In genomic region chr13:111271868-111272267, GRCm38 (mm10) we compare ENCODE assay signal across 39 mouse cellular contexts. TPM values are rescaled to one million over a fixed set of nuclear protein-coding genes. Genes with fewer than 3 reads are reported as not detected.
"Had no signal": no experiment of that assay in that cellular context is flagged by ENCODE, and none has a peak within 500 bp of the region (broad histone marks: within the 10 kb centered on the region; RNA-seq: fewer than 3 reads in every experiment).

No protein-coding gene starts in this region.

- H3K27ac ChIP-seq: heart, embryonic 13.5 days; hindbrain, embryonic 13.5 days; hindbrain, embryonic 15.5 days; hindbrain, postnatal 0 days; kidney, embryonic 15.5 days; kidney, postnatal 0 days; limb, embryonic 13.5 days; limb, embryonic 15.5 days; liver, embryonic 12.5 days; liver, embryonic 14.5 days had no signal

- DNase-seq: gastrocnemius, postnatal 14 days; gastrocnemius, postnatal 36 days; heart, adult 18-20 months; heart, postnatal 10 days; kidney, adult 11 months; kidney, adult 2 months; kidney, adult 9 months; kidney, postnatal 14 days; kidney, postnatal 36 days; layer of hippocampus, adult 9-11 months; layer of hippocampus, postnatal 36 days; left cerebral cortex, postnatal 4 days had no signal

- H3K4me2 ChIP-seq: heart, embryonic 11.5 days; heart, embryonic 13.5 days; hindbrain, embryonic 13.5 days; hindbrain, embryonic 15.5 days; kidney, embryonic 15.5 days; limb, embryonic 13.5 days; limb, embryonic 15.5 days; liver, embryonic 12.5 days had no signal

- H3K36me3 ChIP-seq: heart, embryonic 13.5 days; hindbrain, embryonic 13.5 days; hindbrain, embryonic 15.5 days; kidney, embryonic 15.5 days; limb, embryonic 13.5 days; limb, embryonic 15.5 days; liver, embryonic 12.5 days had no signal

- H3K27me3 ChIP-seq: heart, embryonic 13.5 days; hindbrain, embryonic 13.5 days; hindbrain, embryonic 15.5 days; kidney, embryonic 15.5 days; limb, embryonic 15.5 days; liver, embryonic 12.5 days had no signal

- H3K4me3 ChIP-seq: heart, embryonic 13.5 days; hindbrain, embryonic 13.5 days; hindbrain, embryonic 15.5 days; kidney, embryonic 15.5 days; limb, embryonic 13.5 days; limb, embryonic 15.5 days; liver, embryonic 12.5 days had no signal

- H3K9me3 ChIP-seq: heart, embryonic 13.5 days; hindbrain, embryonic 13.5 days; hindbrain, embryonic 15.5 days; kidney, embryonic 15.5 days; limb, embryonic 13.5 days; limb, embryonic 15.5 days; liver, embryonic 12.5 days had no signal

- H3K4me1 ChIP-seq: hindbrain, embryonic 13.5 days; hindbrain, embryonic 15.5 days; kidney, embryonic 15.5 days; limb, embryonic 15.5 days; liver, embryonic 12.5 days had no signal

- H3K9ac ChIP-seq: heart, embryonic 13.5 days; hindbrain, embryonic 13.5 days; hindbrain, embryonic 15.5 days; kidney, embryonic 15.5 days; limb, embryonic 13.5 days; limb, embryonic 15.5 days; liver, embryonic 12.5 days; liver, embryonic 14.5 days had no signal

- ATAC-seq: hindbrain, postnatal 0 days; intestine, embryonic 16.5 days; liver, embryonic 12.5 days had no signal

RNA-seq across cellular contexts. Expression of gene Actbl2, which starts 17.1 kb away (rescaled TPM):
- total RNA-seq: gastrocnemius, adult 18-20 months; gastrocnemius, adult 8-10 months; gastrocnemius, postnatal 14 days; gastrocnemius, postnatal 36 days; heart, adult 18-20 months; heart, postnatal 10 days; heart, postnatal 25 days; hematopoietic stem cell, adult 5-6 weeks; layer of hippocampus, adult 18-20 months; layer of hippocampus, postnatal 14 days; layer of hippocampus, postnatal 36 days; left cerebral cortex, adult 18-20 months; left cerebral cortex, postnatal 10 days; left cerebral cortex, postnatal 25 days; left cerebral cortex, postnatal 4 days; liver, adult 2 months had no signal
- polyA plus RNA-seq: heart, embryonic 11.5 days; heart, embryonic 13.5 days; heart, embryonic 16.5 days; hindbrain, embryonic 11.5 days; hindbrain, embryonic 13.5 days; hindbrain, embryonic 15.5 days; hindbrain, postnatal 0 days; intestine, embryonic 14.5 days; intestine, embryonic 16.5 days; kidney, adult 2 months; kidney, embryonic 15.5 days; kidney, postnatal 0 days; large intestine, adult 2 months; limb, embryonic 11.5 days; limb, embryonic 13.5 days; limb, embryonic 15.5 days; liver, adult 2 months; liver, embryonic 12.5 days; liver, embryonic 14.5 days had no signal
